Mouse (Mus musculus) c-Kit-positive CD71-positive TER-119-negative erythroid progenitor cells, embryonic 14.5 days (primary cell): Measurements from ENCODE around the gene Akt3.

Experiments
- DNase-seq: peaks from one replicate; pipeline ENCODE4 v3.0.0-alpha.2; 2013; ENCODE audit warnings: low read depth

The Akt3 gene

DNA sequence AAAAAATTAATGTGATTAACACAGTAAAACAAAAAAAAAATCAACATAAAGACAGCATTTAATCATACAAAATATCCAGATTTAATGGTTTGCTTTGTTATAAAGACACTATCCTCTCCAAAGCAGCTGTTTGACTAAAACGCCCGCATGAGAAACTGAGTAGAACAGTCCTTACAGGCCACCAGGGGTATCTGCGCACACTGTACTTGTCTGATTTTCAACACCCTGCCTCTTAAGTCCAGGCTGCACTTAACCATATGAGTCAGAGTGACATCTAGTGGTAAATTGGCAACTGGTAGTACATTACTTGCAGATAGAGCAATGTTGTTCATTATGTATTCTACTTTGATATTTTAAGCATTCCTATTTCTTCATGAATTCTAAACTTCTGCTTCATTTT lies 69.3 kb downstream of the Akt3 start:
- peak; percentile 21 for DNase-seq

DNA sequence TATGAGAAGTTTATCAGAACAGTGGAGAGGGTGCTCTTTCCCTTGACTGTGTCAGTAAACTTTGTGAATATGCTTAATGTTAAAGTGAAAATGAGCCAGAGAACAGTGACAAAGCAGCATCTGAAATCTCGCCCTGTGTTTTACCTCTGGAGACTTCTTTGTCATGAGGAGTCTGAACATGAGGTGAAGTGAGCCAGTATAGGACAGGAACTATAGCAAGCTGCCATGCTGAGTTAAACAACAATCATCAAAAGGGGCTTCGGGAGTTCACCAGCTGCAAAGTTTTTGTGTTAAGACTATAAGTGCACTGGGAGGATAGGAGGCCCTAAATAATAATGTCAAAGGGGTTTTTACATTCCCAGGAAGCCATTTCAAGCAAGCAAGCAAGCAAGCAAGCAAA lies 71.3 kb downstream of the Akt3 start:
- no peak for DNase-seq

GRCm38 (mm10) chr1:177179635-177180034 lies 78.4 kb downstream of the Akt3 start:
- no peak for DNase-seq

DNA sequence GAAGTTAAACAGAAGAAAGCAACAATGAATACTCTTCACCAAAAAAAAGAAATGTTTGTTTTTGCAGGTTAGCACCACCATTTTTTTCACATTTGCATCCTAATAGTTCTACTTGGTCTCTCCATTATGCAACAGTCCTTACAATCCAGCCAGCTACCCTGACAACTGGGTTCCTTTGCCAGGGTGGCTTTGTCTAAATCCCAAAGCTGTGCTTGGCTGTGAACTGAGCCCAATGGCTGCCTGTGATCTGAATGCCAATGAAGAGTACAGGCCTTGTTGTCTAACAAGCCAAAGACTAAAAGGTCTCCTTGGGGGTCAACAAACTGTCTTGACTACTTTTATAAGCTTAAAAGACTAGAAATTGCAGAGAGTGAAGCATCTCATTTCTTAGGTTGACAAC lies 82.6 kb downstream of the Akt3 start:
- DNase-seq = no peak

GRCm38 (mm10) chr1:177171300-177171699 lies 86.7 kb downstream of the Akt3 start:
- DNase-seq = no peak

DNA sequence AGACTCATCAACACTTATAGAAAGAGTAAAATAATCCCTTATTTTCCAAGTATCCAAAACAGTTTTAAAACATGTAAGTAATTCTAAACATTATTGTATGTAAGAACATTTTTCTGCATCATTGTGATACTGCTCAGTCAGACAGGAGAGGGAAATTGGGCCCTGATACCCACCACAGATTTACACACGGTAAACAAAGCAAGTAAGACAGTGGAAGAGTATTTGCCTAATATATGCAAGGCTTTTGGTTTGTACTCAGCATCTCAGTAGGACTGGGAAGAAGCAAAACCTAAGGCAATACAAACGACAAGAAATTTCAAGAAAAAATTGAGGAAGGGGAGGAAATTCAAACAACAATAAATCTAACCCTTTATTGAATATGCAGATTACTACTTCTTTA lies 92.2 kb downstream of the Akt3 start:
- DNase-seq = no peak

DNA sequence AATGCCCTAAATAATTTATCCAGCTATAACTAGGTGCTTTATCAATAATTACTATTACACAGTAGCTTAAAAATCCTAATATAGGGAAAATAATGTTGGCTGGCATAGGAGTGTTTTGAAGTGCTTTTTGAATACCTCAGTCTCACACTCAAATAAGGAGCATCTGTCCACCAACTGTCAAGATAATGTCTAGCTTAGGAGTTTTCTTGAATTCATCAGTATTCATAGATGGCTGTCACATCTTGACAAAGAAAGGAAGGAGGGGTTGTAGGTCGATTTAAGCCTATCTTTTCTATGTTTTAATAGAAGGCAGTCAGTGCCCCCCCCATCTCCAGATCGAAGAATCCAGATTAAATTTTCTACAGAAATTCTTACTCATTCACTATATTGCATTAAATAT lies 92.7 kb downstream of the Akt3 start:
- DNase-seq = no peak

GRCm38 (mm10) chr1:177150344-177151021 lies 107.5 kb downstream of the Akt3 start:
- no peak for DNase-seq

DNA sequence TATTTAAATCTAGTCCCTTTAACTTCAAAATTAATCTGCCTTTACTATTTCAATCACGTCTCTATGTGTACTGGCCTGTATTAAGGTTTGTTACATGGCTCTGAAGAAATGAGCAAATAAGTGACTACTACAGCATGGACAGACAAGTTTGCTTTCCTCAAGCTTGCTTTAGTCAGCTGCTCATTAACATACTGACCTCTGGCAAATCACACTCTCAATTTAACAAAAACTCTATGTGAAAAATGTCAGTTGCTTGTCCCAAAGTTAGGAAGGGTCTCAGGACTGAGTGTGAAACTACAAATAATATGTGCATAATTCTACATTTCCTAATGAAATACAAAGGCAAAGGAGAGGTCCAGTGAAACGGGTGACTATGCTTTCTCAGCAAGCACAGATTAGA lies 109.3 kb downstream of the Akt3 start:
- DNase-seq = no peak

GRCm38 (mm10) chr1:177141468-177141867 lies 116.5 kb downstream of the Akt3 start:
- DNase-seq = no peak

DNA sequence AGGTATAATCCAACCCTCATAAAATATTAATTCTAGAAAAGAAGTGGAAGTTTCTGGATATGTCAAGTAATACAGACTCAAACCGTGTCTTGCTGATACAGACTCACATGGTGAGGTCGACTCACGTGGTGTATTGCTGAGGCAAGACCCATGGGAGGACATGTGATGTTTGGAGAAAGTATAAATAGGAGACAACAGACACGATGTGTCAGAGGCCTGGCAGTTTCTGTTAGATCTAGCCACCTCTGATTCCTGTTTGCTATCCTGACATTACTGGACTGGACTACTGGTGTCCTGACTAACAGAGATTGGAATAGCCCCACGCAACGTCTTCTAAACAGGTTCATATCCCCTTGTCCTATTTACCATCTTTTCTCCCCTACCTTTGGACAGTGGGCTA lies 118.4 kb downstream of the Akt3 start:
- DNase-seq = no peak

DNA sequence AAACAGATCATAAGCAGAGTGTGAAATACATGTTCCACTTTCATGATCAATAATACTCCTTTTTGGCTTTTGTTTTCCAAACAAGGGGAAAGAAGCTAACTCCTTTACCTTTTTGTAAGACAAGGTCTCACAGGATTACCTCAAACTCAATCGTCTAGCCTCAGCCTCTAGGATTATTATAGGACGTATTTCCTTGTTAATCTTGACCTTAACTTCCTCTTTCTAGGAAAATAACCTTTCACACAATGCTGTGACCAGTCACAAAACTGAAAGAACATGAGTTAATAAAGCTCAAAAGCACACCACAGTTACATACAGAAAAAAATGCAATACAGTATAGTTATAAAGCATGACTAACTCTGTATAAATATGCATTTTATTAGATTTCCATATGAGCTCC lies 126.5 kb downstream of the Akt3 start:
- no peak for DNase-seq

GRCm38 (mm10) chr1:177126674-177127073 lies 131.3 kb downstream of the Akt3 start:
- no peak for DNase-seq

DNA sequence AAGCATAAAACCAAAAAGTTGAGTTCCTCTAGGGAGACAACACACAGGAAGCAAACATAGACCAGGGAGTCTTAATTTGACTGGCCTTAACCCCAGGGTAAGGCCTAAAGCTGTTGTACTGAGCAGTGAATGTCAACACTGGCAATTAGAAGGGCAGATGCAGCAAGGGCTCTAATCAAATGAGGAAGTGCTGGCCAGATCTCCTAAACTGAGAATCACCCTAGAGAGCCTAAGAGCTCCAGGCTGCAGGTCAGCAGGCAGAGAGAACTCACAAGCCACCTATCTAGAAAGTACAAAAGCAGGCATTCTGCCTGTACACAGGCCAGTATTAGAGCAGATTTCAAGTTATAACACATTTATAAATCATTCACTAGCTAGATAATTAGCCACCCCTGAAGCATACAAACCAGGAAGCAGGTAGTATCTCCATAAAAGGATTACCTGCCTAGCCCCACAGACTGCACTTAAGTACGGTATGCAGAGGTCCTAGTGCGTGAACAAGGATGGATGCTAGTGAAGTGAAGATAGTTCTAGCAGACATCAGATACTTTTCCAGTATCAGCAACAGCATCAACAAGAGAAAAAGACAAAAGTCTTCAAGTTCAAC lies 147.2 kb downstream of the Akt3 start:
- no peak for DNase-seq

DNA sequence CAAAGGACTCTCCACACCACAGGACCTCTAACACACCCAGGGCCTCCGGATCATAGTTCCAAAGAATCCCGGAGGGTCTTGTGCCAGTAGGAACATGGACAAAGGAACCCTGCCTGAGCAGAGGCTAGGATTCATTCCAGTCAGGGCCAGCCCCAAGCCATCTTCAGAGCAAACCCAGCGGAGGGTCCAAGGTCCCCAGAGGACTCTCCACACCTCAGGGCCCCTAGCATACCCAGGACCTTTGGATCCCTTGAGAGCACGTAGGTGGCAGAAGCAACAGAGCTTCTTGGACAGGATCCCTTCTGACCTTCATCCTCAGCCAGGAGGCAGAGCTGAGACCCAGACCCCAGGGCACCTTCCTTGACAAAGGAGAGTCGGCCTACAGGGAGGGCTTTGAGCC lies 167.5 kb downstream of the Akt3 start:
- DNase-seq = no peak

- DNase-seq = no peak
Measured at GRCm38 (mm10) chr1:177089515-177089914, 168.5 kb downstream of the Akt3 start.

GRCm38 (mm10) chr1:177089048-177089447 lies 169.0 kb downstream of the Akt3 start:
- no peak for DNase-seq

DNA sequence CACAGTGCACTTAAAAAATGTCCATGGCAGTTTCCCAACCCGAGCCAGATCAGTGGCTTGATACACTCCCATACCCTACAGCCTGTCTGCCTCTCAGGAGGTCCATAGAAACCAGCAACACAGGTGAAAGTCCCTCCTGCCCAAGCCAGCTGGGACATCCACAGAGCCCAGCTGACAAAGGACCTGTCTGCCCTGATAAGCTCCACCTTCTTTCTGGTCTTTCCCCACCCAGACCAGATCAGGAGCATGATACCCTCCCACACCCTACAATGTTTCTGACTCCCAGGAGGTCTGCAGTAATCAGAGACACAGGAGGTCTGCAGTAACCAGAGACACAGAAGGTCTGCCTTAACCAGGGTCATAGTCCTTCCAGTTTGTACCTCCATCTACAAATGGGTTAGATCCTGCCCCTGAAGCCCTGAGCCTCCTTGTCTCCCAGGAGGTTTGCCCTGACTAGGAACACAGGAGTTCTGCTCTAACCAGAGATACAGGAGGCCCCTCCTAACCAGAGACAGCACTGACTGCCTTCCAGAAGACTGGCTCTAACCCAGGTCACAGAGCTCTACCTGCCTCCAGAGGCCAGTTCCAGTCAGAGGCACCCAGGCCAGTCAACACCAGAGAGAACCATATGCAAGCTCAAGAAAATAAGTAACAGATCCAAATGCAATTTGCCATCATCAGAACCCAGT lies 175.9 kb downstream of the Akt3 start:
- no peak for DNase-seq

DNA sequence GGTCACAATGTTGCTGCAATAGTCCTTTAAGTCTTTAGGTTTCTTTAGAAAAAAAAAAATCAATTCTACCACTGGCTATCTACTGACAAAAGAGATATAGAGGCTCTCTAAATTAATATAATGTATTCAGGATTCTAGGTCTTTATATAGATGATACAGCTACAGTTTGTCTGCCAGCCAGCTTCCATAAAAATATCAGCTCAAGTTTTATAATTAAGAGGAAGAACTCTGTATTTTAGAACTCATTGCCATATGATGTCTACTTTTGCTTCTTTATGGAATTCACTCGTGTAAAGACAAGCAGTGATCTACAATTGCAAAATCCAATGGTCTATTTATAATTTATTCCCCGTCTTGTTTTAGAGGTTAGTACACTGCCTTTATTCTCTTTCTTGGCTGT lies 188.8 kb downstream of the Akt3 start:
- no peak for DNase-seq

DNA sequence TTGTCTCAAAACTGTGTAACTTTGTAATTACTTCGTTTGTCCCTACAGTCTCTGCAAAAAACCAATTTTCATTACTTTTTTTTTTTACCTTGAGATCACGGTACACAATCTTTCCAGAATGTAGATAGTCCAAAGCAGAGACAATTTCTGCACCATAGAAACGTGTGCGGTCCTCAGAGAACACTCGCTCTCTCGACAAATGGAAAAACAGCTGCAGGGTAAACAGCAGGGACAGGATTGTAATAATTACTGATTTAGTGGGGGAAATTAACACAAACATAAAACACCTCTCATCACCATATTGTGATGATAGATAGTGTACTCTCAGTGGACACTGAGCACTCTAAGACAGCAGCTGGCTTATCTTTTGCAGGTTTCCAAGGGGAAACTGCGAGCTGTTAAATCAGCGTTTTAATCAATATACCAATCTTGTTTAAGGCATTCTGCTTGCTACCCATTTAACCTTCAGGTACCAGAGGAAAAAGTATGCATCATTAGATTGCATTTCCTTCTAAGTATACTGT lies 190.8 kb downstream of the Akt3 start:
- DNase-seq = no peak

DNA sequence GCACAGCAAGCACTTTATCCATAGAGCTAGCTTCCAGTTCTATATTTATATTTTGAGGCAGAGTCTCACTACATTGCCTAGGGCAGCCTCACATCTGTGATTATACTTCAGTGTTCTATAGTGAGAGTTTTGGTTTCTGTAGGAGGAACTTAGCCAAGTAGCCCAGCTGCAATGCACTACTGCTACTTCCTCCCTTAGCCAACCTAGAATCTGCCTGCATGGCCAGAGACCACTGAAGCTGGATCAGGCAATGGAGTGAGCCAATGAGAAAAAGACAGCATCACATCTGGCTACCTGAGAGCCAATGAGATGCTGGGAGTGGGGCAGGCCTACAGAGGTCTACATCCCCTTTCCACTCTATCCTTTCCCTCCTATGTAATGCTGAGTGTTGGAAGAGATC lies 192.3 kb downstream of the Akt3 start:
- DNase-seq = no peak

DNA sequence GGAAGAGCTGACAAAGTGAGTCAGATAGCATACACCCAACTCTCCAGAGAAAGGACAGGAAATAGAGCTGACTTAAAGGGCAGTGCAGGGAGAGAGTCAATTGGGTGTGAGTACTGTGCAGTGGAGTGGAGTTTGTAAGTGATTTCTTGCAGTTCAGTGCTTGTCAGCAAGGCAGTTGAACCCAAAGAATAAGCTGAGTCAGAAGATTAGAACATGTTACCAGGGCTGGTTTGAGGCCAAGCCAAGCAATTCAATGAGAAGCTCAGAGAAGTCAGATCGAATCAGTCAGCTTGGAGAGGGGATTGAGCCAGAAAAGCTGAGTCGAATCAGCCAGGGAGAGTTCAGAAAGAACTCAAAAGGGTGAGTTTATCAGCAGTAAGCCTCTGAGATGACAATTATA lies 196.2 kb downstream of the Akt3 start:
- DNase-seq = no peak

- no peak for DNase-seq
Measured at GRCm38 (mm10) chr1:177054891-177055290, 203.1 kb downstream of the Akt3 start.
